Mouse (Mus musculus) heart, adult 18-20 months (tissue): ENCODE results near the gene Omg. TPM values are rescaled to one million over a fixed set of nuclear protein-coding genes. Genes with fewer than 3 reads are reported as not detected.

Experiments used
- DNase-seq, 2 experiments: peaks; one replicate each; pipeline ENCODE4 v3.0.0; 2021 to 2022; ENCODE audit warnings: mixed read lengths in 1 of 2
- total RNA-seq, 2 experiments: library from RNA; stranded (reverse); gene quantifications; 2 replicates each; pipeline ENCODE4 v1.2.3; 2021

The Omg gene
- total RNA-seq, 2 experiments from 2014 or later = not detected

GRCm38 (mm10) chr11:79515798-79516197 lies 11.9 kb upstream of the Omg start:
- DNase-seq = no peak

GRCm38 (mm10) chr11:79515331-79515730 lies 11.4 kb upstream of the Omg start:
- no peak for DNase-seq

- DNase-seq = no peak
Measured at GRCm38 (mm10) chr11:79511970-79512369, 8.1 kb upstream of the Omg start.

GRCm38 (mm10) chr11:79504506-79504905 lies 622 bp upstream of the Omg start:
- DNase-seq = no peak

GRCm38 (mm10) chr11:79502917-79503316 lies 967 bp downstream of the Omg start:
- DNase-seq = no peak

GRCm38 (mm10) chr11:79494976-79495800 lies 8.7 kb downstream of the Omg start:
- DNase-seq = peak; percentile 20 to 22

- no peak for DNase-seq
Measured at GRCm38 (mm10) chr11:79484721-79485120, 19.2 kb downstream of the Omg start.

GRCm38 (mm10) chr11:79483876-79484528 lies 19.9 kb downstream of the Omg start:
- DNase-seq = no peak

GRCm38 (mm10) chr11:79483392-79483791 lies 20.5 kb downstream of the Omg start:
- no peak for DNase-seq

GRCm38 (mm10) chr11:79468097-79468496 lies 35.8 kb downstream of the Omg start:
- no peak for DNase-seq

GRCm38 (mm10) chr11:79460756-79461450 lies 43.0 kb downstream of the Omg start:
- no peak for DNase-seq

GRCm38 (mm10) chr11:79459846-79460245 lies 44.0 kb downstream of the Omg start:
- DNase-seq = no peak

GRCm38 (mm10) chr11:79457928-79458327 lies 46.0 kb downstream of the Omg start:
- DNase-seq = no peak

- DNase-seq = no peak
Measured at GRCm38 (mm10) chr11:79452966-79453365, 50.9 kb downstream of the Omg start.

Other genes starting within 250 kb of the Omg start
- 10 to 100 TPM; 12.6 to 13.8 TPM for gene Wsb1, start 249.4 kb downstream of the Omg start, total RNA-seq
- not detected for gene Gm9964, start 207.2 kb downstream of the Omg start, total RNA-seq
- gene Nf1, start 164.4 kb downstream of the Omg start, total RNA-seq = 10 to 100 TPM; 31.3 to 33.6 TPM
- gene Evi2b, start 19.7 kb upstream of the Omg start, total RNA-seq = 1 to 10 TPM in 1 of 2 experiments, under 1 TPM in 1; 0.30 to 2.2 TPM
- not detected for gene Evi2, start 26.5 kb upstream of the Omg start, total RNA-seq
- gene Evi2a, start 26.5 kb upstream of the Omg start, total RNA-seq = 1 to 10 TPM; 1.5 to 1.6 TPM
- under 1 TPM; 0.15 to 0.36 TPM for gene Rab11fip4, start 87.1 kb upstream of the Omg start, total RNA-seq